Mouse (Mus musculus) retina, embryonic 14.5 days (tissue): ENCODE measurements at regions not wholly inside any gene's neighbourhood (a gene's known extent, or its start where the extent isn't known, plus 50 kb on each side); places are given as distances from the start of the nearest gene placed in this dataset.
A peak's percentile ranks its signal among the peaks of the same experiment; 100 is the strongest.
"Not testable (repeated sequence)": the region's sequence is repeated elsewhere in the genome, so short reads cannot be mapped to it uniquely, and the experiment has no call there.

ENCODE experiments used
- DNase-seq: peaks from one replicate; pipeline ENCODE4 v3.0.0-alpha.2; 2015; ENCODE audit warnings: low spot score

DNA sequence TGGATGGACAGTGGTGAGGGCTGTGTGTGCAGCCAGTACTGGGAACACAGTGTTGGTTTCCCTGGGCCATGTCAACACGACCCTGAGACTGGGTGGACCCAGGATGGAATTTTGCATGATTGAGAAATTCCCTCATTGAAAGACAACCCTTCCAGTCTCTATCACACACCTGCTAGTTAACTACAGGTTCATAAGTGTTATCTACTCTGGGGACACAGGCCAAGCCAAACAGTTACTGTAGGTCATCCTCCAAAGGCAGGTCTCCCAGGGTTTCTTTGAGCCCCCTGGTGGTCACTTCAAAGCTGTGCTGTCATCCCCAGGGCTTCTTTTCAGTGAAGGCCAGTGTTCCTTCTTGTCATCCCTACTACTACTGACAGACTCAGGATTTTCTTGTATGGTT lies 276.7 kb downstream of the Cyp26b1 start:
- DNase-seq, result peak; percentile 41

- DNase-seq, result no peak
Measured at GRCm38 (mm10) chr6:84315175-84315912, 278.4 kb downstream of the Cyp26b1 start.

DNA sequence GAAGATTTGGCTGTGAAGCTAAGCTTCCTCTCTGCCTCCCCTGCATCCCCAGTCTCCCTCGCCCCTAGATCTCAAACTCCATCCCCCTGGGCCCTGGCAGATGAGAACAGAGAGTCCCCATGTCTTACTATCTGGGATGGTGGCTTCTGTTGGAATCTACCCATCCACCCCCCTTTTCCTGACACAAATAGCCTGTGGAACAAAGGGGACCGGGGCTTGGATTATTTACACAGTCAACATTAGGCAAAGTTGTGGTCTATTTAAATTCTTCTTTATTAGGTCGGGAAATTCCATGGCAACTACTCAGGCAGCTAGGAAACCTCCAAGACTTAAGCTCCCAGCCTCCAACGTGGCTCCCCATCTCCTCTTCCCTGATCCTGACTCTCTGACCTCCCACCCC lies 279.9 kb downstream of the Cyp26b1 start:
- DNase-seq, result no peak

GRCm38 (mm10) chr6:84310635-84311241 lies 283.0 kb downstream of the Cyp26b1 start:
- no peak for DNase-seq

DNA sequence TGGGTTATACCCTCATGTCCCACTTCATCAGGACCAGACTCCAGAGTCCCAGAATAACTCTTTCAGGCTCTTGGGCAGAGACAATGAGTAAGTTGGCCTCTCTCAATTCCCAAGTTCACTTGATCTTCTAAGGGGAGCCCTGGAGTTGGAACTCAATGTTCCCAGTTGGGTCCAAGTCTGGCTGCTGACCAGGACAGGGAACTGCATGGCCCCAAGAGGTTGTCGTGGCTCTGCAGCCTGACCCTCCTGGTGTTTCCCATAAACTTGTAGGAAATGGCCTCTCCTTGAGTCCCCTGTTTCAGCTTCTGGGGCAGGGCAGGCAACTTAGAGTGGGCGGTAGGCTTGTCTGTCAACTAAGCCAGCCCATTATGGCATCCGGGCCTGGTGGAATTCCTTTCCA lies 286.2 kb downstream of the Cyp26b1 start:
- no peak for DNase-seq

GRCm38 (mm10) chr6:84306585-84306984 lies 287.1 kb downstream of the Cyp26b1 start:
- DNase-seq, result no peak

DNA sequence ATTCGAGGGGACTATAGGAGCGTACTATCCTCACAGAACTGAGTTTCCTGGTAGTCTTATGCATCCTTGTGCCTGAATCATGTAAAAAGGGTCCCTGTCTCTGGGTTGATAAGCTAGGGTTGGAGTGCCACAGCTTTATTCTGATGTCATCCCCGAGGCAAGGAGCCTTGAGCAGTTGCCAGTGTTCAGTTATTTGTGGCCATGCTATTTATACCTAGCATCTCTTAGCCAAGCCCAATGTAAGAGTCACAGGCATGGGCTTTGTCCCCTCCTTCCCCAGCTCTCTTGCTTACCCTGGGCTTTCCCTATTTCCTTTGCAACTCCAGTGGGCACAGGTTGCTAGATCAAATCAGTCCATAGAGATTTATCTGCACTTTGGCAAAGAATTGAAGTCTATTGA lies 288.6 kb downstream of the Cyp26b1 start:
- DNase-seq, result no peak

DNA sequence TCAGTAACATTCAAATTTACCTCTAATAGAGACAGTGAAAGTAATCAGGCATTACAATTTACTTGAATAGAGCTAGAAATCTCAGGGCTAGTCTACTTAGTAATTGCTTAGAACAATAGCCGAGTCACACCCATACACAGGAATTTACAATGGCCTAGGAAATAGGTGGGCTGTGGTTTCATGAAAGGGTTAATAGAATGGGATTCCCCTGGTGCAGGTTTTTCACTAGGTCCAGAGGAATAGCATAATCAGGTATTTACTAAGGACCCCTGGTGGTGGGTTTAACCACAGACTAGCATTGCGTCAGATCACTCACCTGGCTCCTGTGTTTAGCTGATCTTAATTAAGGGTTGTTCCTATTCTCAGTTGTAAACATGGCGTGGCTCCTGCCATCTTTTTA lies 290.8 kb downstream of the Cyp26b1 start:
- DNase-seq, result not testable (repeated sequence)

GRCm38 (mm10) chr6:84299936-84300335 lies 291.5 kb downstream of the Dysf start:
- DNase-seq, result no peak

DNA sequence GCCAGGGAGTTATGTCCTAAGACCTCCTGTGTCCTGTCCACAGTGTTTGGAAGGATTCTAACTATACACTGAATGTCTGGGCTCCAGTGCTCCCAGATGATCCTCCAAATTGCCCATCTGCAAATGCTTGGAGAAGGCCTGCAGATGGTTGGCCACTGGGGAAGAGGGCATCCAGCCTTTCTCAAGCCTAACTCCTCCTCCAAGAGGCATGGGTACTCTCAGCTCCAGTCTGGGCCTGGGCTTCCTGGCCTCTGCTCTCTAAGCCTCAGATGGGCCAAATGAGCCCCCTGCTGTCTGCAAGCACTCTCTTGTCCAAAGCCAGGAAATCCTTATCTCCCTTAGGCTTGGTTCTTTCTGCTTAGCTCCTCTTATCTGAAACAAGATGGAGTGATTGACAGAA lies 290.8 kb downstream of the Dysf start:
- no peak for DNase-seq

GRCm38 (mm10) chr6:84273907-84274306 lies 265.5 kb downstream of the Dysf start:
- DNase-seq, result not testable (repeated sequence)

- peak; percentile 28 for DNase-seq
Measured at GRCm38 (mm10) chr6:84272520-84273311, 264.3 kb downstream of the Dysf start.

- DNase-seq, result no peak
Measured at GRCm38 (mm10) chr6:84271966-84272365, 263.6 kb downstream of the Dysf start.

GRCm38 (mm10) chr6:84271441-84271840 lies 263.1 kb downstream of the Dysf start:
- no peak for DNase-seq

GRCm38 (mm10) chr6:84270518-84271165 lies 262.3 kb downstream of the Dysf start:
- DNase-seq, result no peak

- no peak for DNase-seq
Measured at GRCm38 (mm10) chr6:84269478-84269877, 261.1 kb downstream of the Dysf start.

GRCm38 (mm10) chr6:84269023-84269422 lies 260.6 kb downstream of the Dysf start:
- no peak for DNase-seq

GRCm38 (mm10) chr6:84268111-84268510 lies 259.7 kb downstream of the Dysf start:
- DNase-seq, result no peak

DNA sequence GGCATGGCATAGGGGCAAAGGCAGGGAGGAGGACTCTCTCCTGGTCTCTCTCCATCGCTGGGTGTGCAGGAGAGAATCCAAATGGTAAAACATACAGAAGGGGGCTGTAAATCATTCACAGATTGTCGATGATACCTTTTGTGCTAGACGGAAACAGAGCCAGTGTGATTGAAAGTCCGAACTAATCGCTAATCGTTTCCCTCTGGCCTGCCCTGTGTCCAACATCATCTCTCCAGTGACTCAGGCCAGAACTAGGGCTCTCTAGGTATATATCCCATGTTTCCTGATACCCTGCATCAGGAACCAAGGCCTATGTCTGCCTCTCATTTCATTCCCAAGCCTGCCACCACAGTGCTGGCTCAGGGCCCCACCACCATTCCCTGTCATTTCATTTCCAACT lies 259.1 kb downstream of the Dysf start:
- no peak for DNase-seq

DNA sequence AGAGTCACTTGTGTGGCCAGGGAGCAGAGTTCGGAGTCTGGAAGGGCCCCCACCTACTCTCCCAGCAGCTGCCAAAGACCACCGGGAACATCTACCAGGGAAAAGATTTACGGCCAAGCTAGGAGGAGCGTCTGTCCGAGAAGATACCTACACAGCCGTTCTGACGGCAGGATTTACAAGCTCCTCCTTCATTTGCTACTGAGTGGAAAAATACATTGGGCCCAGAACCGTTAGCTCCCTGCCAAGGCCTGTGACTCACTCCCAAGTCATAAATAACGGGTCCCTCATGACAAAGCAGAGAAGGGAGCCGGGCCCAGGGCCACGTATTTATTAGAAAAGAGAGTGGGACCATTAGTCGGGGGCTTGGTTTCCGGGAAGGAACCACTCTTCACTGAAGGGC lies 258.3 kb downstream of the Dysf start:
- no peak for DNase-seq

DNA sequence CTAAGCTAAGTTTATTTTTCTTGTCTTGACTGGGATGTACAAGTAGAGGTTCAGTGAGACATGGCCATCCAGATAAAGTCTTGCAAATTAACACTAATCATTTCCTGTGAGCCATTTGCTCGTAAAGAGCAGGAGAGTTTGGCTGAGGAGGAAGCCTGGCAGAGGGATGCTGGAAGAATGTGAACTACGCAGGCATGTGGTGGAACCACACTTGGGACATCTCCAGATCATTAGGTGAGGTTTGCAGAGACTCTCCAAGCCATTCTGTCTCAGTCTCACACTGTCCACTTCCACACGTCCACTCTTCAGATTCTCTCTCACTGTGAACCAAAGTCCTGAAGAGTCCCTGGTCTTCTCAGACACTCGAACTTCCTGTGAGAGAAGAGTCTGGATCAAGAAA lies 256.3 kb downstream of the Dysf start:
- DNase-seq, result no peak

GRCm38 (mm10) chr6:84263686-84264085 lies 255.3 kb downstream of the Dysf start:
- DNase-seq, result peak; percentile 5

GRCm38 (mm10) chr6:84262766-84263165 lies 254.4 kb downstream of the Dysf start:
- DNase-seq, result no peak
